Mouse (Mus musculus): Measurements from ENCODE around the gene Prrt4. TPM values are rescaled to one million over a fixed set of nuclear protein-coding genes. Genes with fewer than 3 reads are reported as not detected.
A peak's percentile ranks its signal among the peaks of the same experiment; 100 is the strongest.

Gene Prrt4
- polyA plus RNA-seq, 1 experiment from 2014 or later = 0.07 TPM

DNA sequence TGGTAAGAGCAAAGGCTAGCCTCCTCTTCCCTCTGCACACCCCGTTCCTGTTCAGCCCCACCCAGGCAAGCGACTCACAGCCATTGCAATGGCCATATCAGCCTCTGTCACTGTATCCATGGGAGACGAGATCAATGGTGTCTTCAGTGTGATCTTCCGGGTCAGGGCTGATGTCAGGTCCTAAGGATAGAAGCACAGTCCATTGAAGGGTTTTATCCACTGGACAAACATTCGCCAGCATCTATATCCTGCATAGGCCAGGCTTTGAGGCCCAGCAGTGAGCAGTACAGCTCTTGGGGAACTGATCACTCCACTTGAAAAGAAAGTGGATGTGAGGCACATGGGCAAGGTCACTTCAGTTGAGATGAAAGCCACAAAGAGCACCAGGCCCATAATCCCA is 27.6 kb upstream of the Prrt4 start:
- Histone ChIP-seq H3K36me3 (peaks cover 19% of the 10 kb centered on the region), H3K4me1 (peaks cover 11% of the 10 kb centered on the region), H3K9ac (no peak overlapping the region), H3K27me3 (replicated peaks) (peaks cover 12% of the 10 kb centered on the region), H3K27ac (no peak overlapping the region), H3K9me3 (replicated peaks) (no peaks in the 10 kb centered on the region), H3K4me2 (no peak overlapping the region), H3K4me3 (no peak overlapping the region)
- 62% methylated on average over 5 of the region's 5 CpGs for WGBS (ENCODE audit: insufficient replicate concordance)
- ATAC-seq = no peak

DNA sequence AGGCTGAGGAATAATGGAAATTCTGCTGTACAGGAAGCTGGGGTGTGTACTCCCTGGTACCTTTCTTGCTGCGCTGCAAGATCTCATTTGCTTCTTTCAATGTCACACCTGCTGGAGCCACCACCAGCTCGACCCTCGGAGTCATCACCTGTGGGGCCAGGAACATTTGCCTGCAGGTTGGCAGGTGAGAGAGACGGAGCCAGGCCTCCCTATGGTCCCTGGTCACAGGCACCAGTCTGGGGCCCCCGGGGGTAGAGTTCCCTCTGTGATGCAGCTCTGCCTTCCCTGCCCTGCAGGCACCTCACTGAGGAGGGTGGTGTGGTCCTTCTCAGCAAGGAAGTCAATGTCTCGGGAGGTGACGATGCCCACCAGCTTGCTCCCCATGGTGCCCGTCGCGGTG is 26.6 kb upstream of the Prrt4 start:
- Histone ChIP-seq H3K4me1 (peaks cover 1% of the 10 kb centered on the region; the same call in 1 of the 2 replicates), H3K27ac (no peak overlapping the region), H3K4me3 (no peak overlapping the region), H3K9ac (no peak overlapping the region), H3K27me3 (replicated peaks) (peaks cover 5% of the 10 kb centered on the region; the same call in 1 of the 2 replicates), H3K9me3 (replicated peaks) (no peaks in the 10 kb centered on the region), H3K36me3 (peaks cover 19% of the 10 kb centered on the region), H3K4me2 (no peak overlapping the region)
- ATAC-seq = no peak
- 78% methylated on average over 10 of the region's 10 CpGs for WGBS (ENCODE audit: insufficient replicate concordance)

DNA sequence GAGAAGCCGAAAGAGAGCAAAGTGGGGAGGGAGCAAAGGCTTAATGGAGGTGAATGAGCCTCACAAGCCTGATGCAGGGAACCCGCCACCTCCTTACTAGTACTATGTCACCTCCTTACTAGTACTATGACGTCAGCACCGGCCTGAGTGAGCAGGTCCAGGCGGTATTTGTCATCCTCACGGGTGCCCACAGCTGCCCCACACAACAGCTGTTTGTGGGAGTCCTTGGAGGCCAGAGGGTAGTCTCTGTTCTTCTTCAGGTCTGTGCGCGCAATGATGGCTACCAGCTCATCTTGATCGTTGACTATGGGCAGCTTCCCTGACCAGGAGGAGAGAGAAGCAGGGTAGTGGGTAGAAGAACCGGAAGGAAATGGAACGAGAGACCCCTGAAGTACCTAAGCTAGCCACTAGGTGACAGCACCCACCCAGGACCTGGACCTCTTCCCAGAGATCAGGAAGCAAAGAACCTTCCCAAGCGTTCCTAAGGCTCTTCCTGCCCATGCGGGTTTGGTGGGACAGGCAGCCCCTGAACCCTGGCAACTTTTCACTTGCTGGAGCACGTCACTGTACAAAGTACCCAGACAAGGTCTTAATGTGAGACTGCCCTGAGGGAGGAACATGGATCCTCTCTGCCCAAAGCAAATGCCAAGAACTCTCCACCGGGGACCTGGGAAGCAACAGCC is 25.7 kb upstream of the Prrt4 start:
- Histone ChIP-seq H3K4me2 (no peak overlapping the region), H3K27ac (no peak overlapping the region), H3K27me3 (replicated peaks) (peaks cover 14% of the 10 kb centered on the region), H3K36me3 (peaks cover 19% of the 10 kb centered on the region), H3K4me3 (no peak overlapping the region), H3K9ac (no peak overlapping the region), H3K4me1 (no peaks in the 10 kb centered on the region), H3K9me3 (replicated peaks) (no peaks in the 10 kb centered on the region)
- WGBS (ENCODE audit: insufficient replicate concordance) = 50% methylated on average over 15 of the region's 15 CpGs
- no peak for ATAC-seq

DNA sequence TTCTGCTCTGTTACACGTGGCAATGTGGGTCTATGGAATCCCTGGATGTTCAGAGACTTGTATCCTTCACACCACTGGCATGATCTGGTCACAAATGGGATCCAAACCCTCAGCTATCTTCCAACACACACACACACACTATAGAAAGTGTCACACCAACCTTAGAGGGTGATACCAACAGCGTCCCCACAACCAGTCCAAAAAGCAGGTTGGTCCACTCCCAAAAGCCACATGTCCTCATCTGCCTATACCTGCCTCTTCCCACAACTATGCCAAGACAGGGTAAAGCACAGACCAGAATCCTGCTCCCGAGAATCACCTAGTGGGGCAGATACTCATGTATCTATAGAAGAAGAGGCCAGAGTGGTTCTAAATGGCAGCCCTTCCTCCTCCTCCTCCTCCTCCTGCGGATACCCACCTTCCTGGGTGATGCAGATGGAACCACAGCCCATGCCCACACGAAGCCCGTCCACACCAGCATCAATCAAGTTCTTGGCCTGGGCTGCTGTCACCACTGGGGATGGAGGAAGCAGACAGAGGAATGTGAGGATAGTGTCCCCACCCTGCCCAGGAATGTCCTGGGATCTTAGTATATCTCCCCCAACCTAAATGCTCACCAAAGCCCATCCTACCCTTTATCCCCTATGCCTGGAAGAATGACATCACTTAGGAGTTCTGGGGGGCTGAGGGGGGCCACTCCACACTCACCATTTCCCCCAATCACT is 24.6 kb upstream of the Prrt4 start:
- Histone ChIP-seq H3K27me3 (replicated peaks) (peaks cover 25% of the 10 kb centered on the region), H3K4me3 (no peak overlapping the region), H3K9me3 (replicated peaks) (no peaks in the 10 kb centered on the region), H3K4me1 (peaks cover 8% of the 10 kb centered on the region), H3K9ac (no peak overlapping the region), H3K4me2 (no peak overlapping the region), H3K36me3 (peaks cover 19% of the 10 kb centered on the region), H3K27ac (no peak overlapping the region)
- ATAC-seq = no peak
- 65% methylated on average over 6 of the region's 6 CpGs for WGBS (ENCODE audit: insufficient replicate concordance)

DNA sequence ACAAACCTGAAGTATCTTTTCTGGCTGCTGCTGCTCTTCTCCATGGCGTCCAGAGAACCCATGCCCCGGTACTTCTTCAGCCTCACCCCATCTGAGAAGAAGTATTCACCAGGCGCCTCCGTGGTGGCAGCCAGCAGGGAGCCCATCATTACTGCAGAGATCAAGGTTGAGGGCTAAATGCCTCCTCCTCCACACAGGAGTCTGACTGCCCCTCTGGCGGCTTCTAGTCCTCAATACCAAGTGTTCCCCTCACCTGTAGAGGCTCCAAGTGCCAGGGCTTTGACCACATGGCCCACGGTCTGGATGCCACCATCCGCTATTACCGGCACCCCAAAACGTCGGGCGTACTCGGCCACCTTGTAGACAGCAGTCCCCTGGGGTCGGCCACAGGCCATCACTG is 23.7 kb upstream of the Prrt4 start:
- Histone ChIP-seq H3K27me3 (replicated peaks) (peaks cover 33% of the 10 kb centered on the region), H3K4me2 (no peak overlapping the region), H3K9ac (no peak overlapping the region), H3K27ac (no peak overlapping the region), H3K4me1 (peaks cover 16% of the 10 kb centered on the region), H3K4me3 (no peak overlapping the region), H3K36me3 (peaks cover 19% of the 10 kb centered on the region), H3K9me3 (replicated peaks) (no peaks in the 10 kb centered on the region)
- 77% methylated on average over 13 of the region's 13 CpGs for WGBS (ENCODE audit: insufficient replicate concordance)
- no peak for ATAC-seq

DNA sequence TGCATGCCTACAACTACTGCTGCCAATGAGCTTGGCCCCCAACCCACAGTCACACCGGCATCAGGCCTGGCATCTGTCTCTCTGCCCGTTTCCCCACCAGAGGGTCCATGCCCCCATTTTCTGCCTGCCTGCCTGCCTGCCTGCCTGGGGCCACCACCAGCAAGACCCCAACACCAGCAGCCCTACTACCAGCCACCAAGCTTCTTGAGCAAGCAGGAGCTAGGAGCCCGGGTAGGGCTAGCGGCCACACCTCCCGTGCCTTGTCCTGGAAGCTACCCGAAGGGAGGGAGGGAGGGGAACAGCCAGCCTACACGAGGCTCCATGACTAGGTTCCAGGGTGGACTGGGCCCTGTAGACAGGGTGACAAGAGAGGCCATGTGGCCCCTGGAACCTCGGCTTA is 22.6 kb upstream of the Prrt4 start:
- no peak overlapping the region for H3K27ac ChIP-seq
- H3K9me3 ChIP-seq (replicated peaks) = no peaks in the 10 kb centered on the region
- no peak overlapping the region for H3K9ac ChIP-seq
- H3K36me3 ChIP-seq = peaks cover 19% of the 10 kb centered on the region
- peaks cover 44% of the 10 kb centered on the region for H3K27me3 ChIP-seq (replicated peaks)
- ATAC-seq = no peak
- peaks cover 16% of the 10 kb centered on the region for H3K4me1 ChIP-seq
- H3K4me2 ChIP-seq = no peak overlapping the region
- 73% methylated on average over 8 of the region's 8 CpGs for WGBS (ENCODE audit: insufficient replicate concordance)
- H3K4me3 ChIP-seq = no peak overlapping the region

DNA sequence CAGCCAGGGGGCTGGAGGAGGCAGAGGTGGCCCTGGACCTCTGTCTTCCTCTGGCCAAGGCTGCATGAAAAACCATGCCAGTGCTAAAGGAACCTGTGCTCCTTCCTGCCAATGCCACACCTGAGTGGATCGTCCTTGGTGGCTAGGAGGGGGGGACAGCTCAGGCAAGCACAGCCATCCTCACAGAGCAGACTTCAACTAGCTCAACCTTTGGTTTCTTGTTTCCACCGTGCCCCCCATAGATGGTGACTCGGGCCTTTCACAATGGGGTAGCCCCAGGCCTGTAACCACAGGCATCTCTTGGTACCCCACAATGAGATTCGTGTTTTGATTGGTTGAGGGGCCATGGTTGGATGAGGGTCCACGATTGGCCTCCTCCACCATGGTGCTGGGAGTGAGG is 22.0 kb upstream of the Prrt4 start:
- no peak overlapping the region for H3K9ac ChIP-seq
- peaks cover 19% of the 10 kb centered on the region for H3K36me3 ChIP-seq
- H3K4me2 ChIP-seq = no peak overlapping the region
- H3K27ac ChIP-seq = no peak overlapping the region
- H3K4me1 ChIP-seq = peaks cover 16% of the 10 kb centered on the region
- ATAC-seq = no peak
- H3K9me3 ChIP-seq (replicated peaks) = no peaks in the 10 kb centered on the region
- no peak overlapping the region for H3K4me3 ChIP-seq
- 74% methylated on average over 5 of the region's 5 CpGs for WGBS (ENCODE audit: insufficient replicate concordance)
- peaks cover 50% of the 10 kb centered on the region for H3K27me3 ChIP-seq (replicated peaks)

DNA sequence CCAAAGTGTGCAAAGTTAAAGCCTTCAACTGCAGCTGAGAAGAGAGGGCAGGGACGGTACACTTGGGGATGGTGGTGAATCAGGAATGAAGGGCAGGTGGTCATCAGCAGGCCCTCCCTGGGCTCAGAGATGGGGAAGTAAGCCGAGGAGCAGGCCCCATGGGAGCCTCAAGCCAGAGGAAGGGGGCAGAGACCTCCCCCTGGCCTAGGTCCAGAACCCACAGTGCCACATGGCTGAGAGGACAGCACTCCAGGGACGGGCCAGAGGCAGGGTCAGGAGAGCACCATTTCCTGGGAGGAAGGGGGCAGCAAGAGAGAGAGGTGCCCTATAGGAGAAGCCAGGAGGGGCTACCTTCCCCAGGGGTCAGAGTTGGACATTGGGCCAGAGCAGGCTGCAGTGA is 21.1 kb upstream of the Prrt4 start:
- Histone ChIP-seq H3K36me3 (peaks cover 12% of the 10 kb centered on the region), H3K4me2 (no peak overlapping the region), H3K27ac (no peak overlapping the region), H3K9me3 (replicated peaks) (no peaks in the 10 kb centered on the region), H3K27me3 (replicated peaks) (peaks cover 59% of the 10 kb centered on the region), H3K9ac (no peak overlapping the region), H3K4me3 (no peak overlapping the region), H3K4me1 (peaks cover 16% of the 10 kb centered on the region)
- no peak for ATAC-seq
- 47% methylated on average over 3 of the region's 3 CpGs for WGBS (ENCODE audit: insufficient replicate concordance)

DNA sequence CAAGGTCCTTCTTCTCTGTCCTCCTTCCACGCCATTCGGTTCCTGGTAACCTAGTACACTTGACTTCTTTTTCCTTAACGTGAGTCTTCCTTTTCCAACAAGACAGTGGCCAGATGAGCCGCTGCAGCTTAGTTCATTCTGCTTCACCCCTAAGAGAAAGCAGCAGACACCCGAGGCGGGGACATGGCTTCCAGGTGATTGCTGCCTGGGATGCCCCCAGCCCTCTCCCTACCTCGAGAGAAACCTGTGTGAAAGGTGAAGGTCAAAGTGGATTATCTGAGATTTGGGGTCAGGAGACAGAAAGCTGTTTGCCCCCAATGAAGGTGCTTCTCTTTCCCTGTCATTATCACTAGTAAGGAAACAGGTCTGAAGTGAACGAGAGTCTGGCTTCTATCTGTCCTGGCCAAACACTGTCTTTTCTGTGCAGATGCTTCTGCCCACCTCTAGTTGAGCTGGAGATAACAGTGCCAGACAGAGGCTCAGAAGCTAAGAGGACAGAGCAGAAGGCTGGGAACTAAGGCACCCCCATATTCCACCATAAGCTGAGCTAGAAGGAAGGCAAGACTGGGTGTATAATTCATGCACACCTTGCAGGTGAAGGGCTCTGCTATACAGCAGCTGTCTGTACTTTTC is 20.0 kb upstream of the Prrt4 start:
- no peaks in the 10 kb centered on the region for H3K9me3 ChIP-seq (replicated peaks)
- ATAC-seq = no peak
- H3K9ac ChIP-seq = 0 out of 2 replicates have a peak overlapping the region, but pooled peaks have one; percentile 6
- peak overlapping the region; percentile 35 for H3K4me3 ChIP-seq
- peaks cover 12% of the 10 kb centered on the region for H3K36me3 ChIP-seq
- peak overlapping the region; percentile 53 for H3K4me2 ChIP-seq
- no peak overlapping the region for H3K27ac ChIP-seq
- WGBS (ENCODE audit: insufficient replicate concordance) = 27% methylated on average over 8 of the region's 8 CpGs
- H3K4me1 ChIP-seq = peaks cover 19% of the 10 kb centered on the region
- H3K27me3 ChIP-seq (replicated peaks) = peaks cover 69% of the 10 kb centered on the region

DNA sequence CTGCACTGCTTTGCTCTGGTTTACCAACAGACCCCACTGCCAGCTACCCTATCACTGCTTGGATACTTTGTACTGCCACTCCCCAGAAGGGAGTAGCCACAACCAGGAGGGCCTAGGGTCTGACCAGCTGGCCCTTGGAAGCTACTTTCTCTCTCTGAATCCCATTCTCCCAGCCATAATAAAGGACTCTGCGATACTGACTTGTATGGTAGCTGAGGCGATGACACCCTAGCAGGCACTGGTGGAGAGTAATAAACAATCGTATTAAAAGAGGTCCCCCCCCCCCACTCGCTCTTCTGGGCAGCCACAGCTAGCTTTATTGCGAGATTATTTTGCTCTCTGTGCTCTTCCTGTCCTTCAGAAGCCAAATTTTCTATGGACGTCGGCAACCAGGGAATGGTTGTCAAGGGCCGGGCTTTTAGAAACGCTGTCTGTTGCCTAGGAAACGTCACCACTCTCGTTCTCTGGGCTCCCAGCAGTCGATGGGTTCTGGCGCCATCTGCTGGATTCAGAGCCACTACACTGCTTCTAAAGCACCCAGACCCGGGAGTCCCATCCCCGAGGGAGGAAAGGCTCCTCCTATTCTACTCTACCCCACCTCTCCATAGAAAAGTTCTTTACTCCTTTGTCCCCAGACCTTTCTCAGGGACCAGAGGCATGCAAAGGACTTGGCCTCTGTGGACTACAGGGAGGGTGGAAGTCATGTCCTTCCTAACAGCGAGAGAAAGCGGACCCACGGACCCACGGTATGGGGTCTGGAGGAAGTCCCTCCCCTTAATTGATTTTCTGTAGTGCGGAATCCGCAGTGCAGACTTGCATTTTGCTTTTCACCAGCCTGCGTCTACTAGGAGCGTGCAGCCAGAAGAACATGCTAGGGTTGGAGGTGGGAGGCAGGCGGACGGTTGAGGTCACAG is 19.2 kb upstream of the Prrt4 start:
- Histone ChIP-seq H3K4me2 (peak overlapping the region; percentile 53), H3K36me3 (peaks cover 6% of the 10 kb centered on the region), H3K27ac (no peak overlapping the region), H3K4me3 (peak overlapping the region; percentile 35), H3K9ac (0 out of 2 replicates have a peak overlapping the region, but pooled peaks have one; percentile 6), H3K27me3 (replicated peaks) (peaks cover 75% of the 10 kb centered on the region), H3K4me1 (peaks cover 23% of the 10 kb centered on the region), H3K9me3 (replicated peaks) (no peaks in the 10 kb centered on the region)
- peak; percentile 45; the same call in 1 of the 2 replicates for ATAC-seq
- WGBS (ENCODE audit: insufficient replicate concordance) = 16% methylated on average over 25 of the region's 25 CpGs

DNA sequence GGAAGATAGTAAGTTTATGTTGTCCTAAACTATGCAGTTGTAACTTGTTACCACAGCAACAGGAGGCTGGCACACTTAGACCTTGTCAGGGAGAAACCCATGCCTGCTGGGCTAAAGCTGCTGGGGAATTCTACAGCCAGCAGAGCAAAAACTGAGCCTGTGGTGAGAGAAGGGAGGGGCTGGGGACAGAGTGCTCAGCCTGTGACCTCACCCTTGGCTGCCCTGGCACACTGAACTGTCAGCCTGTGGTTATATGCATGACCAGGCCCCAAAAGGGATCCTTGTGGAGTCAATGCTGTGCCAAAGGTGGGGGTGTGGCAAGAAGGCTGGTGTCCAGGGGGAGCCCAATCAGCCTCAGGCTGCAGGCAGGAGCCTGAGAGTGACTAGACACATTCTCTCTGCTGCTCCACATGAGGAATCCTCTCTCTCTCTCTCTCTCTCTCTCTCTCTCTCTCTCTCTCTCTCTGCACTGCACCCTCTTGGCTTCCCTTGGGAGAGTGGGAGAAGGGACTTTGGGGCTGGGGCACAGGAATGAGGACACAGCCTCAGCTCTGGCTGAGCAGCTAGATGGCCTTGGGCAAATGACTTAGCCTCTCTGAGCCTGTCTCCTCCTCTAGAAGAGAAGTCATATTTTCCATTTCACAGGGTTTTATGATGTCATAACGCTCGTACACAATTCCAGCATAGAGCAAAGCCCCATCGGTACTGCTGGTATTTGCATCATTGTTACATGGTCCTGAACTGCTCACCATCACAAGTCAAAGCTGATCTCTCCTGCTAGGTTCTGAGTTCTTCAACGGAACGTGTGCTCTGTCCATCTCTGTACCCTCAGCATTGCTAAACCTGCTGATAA is 16.7 kb upstream of the Prrt4 start:
- no peak for ATAC-seq
- WGBS (ENCODE audit: insufficient replicate concordance) = 62% methylated on average over 5 of the region's 5 CpGs

More for the DNA sequence above, 16.7 kb upstream of the Prrt4 start:
- peaks cover 93% of the 10 kb centered on the region for H3K27me3 ChIP-seq (replicated peaks)
- no peak overlapping the region for H3K27ac ChIP-seq
- H3K4me1 ChIP-seq = peaks cover 23% of the 10 kb centered on the region
- H3K9me3 ChIP-seq (replicated peaks) = no peaks in the 10 kb centered on the region
- no peak overlapping the region for H3K4me3 ChIP-seq
- H3K4me2 ChIP-seq = no peak overlapping the region
- no peaks in the 10 kb centered on the region; the same call in 1 of the 2 replicates for H3K36me3 ChIP-seq
- H3K9ac ChIP-seq = no peak overlapping the region
